Mouse (Mus musculus) small intestine, adult 2 months (tissue): ENCODE data around the gene Fam53b.

ENCODE experiments used
- CTCF ChIP-seq: fragments of 200-500 bp; IDR thresholded peaks from 2 replicates; pipeline ENCODE4 v1.5.1; 2012; ENCODE audit warnings: low read depth, mild to moderate bottlenecking, control low read depth, inconsistent platforms, low read length, moderate library complexity, mixed read lengths; ENCODE audit not compliant: insufficient replicate concordance, insufficient read length; ENCODE audit errors: extremely low read depth
- POLR2A ChIP-seq: fragments of 200-500 bp; IDR thresholded peaks from 2 replicates; pipeline ENCODE4 v1.6.1; 2012; ENCODE audit warnings: low read depth, mild to moderate bottlenecking, control low read depth, inconsistent platforms, low read length, moderate library complexity

- no peak for TF ChIP-seq POLR2A
- no peak for TF ChIP-seq CTCF
Measured at GRCm38 (mm10) chr7:132675922-132676321, 137.8 kb downstream of the Fam53b start.
